ENCODE assay signal across 8 mouse cellular contexts in the genomic region with DNA sequence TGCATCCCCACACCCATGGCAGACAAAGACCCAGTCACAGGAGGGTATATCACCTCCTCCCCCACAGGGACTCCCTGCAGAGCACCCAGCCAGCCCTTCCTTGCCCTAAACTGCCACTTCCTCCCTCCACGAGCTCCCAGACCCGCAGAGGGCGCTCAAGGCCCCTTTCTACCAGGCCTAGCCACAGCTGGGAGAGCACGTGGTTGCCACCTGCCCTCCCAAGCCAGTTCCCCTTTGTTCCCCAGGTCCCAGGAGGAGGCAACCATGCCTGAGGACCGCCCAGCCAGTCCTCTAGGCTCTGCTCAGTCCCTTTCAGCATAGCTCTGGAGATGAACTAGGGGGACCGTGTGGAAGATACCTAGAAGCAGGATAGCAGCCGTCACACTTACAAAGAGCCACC. TPM values are rescaled to one million over a fixed set of nuclear protein-coding genes. Genes with fewer than 3 reads are reported as not detected.
DNase-seq lines count a peak whose midpoint lies in the region; ATAC-seq and TF ChIP-seq lines count a peak whose summit lies in the region.

No protein-coding gene starts in this region.

- peak overlapping the region; percentile 80 for H3K9ac ChIP-seq in MEL (ENCODE audit: control insufficient read depth, low read depth, low read length, poor library complexity, severe bottlenecking)
- H3K9ac ChIP-seq in forebrain, embryonic 15.5 days (replicated peaks): no peak overlapping the region
- H3K9ac ChIP-seq in lung, postnatal 0 days (replicated peaks; ENCODE audit: low read depth): no peak overlapping the region

- no peaks in the 10 kb centered on the region for H3K9me3 ChIP-seq in MEL (replicated peaks; ENCODE audit: insufficient read depth, low read length)
- H3K9me3 ChIP-seq in forebrain, embryonic 15.5 days: no peaks in the 10 kb centered on the region
- no peaks in the 10 kb centered on the region for H3K9me3 ChIP-seq in lung, postnatal 0 days (ENCODE audit: low read length)

- peak; percentile 97 for DNase-seq in MEL (ENCODE audit: low read depth, low spot score)
- DNase-seq in heart, postnatal 36 days: peak; percentile 84 to 91
- peak; percentile 94 for DNase-seq in layer of hippocampus, adult 9-11 months
- peak; percentile 90 for DNase-seq in lung, postnatal 0 days (ENCODE audit: low spot score)
- DNase-seq in right cerebral cortex, adult 2 months (ENCODE audit: low spot score in 2 of 2): peak; percentile 76
- DNase-seq in urinary bladder, postnatal 36 days (ENCODE audit: low spot score in 2 of 2): peak; percentile 84 to 88

- H3K27ac ChIP-seq in MEL (ENCODE audit: control insufficient read depth, low read depth, low read length): peak overlapping the region; percentile 75
- peak overlapping the region; percentile 9; the same call in 1 of the 2 replicates for H3K27ac ChIP-seq in bone marrow macrophage, adult 2 months (ENCODE audit: insufficient read depth, low read depth, low read length)
- peak overlapping the region; percentile 47 for H3K27ac ChIP-seq in forebrain, embryonic 15.5 days (replicated peaks)
- H3K27ac ChIP-seq in lung, postnatal 0 days (ENCODE audit: low read length): no peak overlapping the region

- intact Hi-C loops in heart, postnatal 36 days (cut with DNase I): no loop called here

- peaks cover 2% of the 10 kb centered on the region; the same call in 1 of the 2 replicates for H3K79me2 ChIP-seq in MEL (ENCODE audit: control insufficient read depth, insufficient read depth, low read length, poor library complexity)

- H3K4me1 ChIP-seq in MEL (ENCODE audit: control insufficient read depth in 1 of 2, insufficient read depth in 2 of 2, low read length in 2 of 2): peaks cover 10 to 44% of the 10 kb centered on the region in 2 experiments; a peak in 3 of 4 replicates
- H3K4me1 ChIP-seq in bone marrow macrophage, adult 2 months (ENCODE audit: control insufficient read depth, insufficient read depth, low read length): peaks cover 56% of the 10 kb centered on the region
- peaks cover 43% of the 10 kb centered on the region for H3K4me1 ChIP-seq in forebrain, embryonic 15.5 days
- H3K4me1 ChIP-seq in lung, postnatal 0 days (ENCODE audit: insufficient read depth, low read depth, low read length): peaks cover 15% of the 10 kb centered on the region; the same call in 1 of the 2 replicates

- 8% methylated on average over 7 of the region's 7 CpGs for WGBS in forebrain, embryonic 15.5 days
- 22% methylated on average over 7 of the region's 7 CpGs for WGBS in lung, postnatal 0 days

- peaks cover 0 to 16% of the 10 kb centered on the region in 2 experiments; a peak in 2 of 4 replicates for H3K36me3 ChIP-seq in MEL (ENCODE audit: control insufficient read depth in 1 of 2, insufficient read depth in 2 of 2, low read length in 2 of 2)
- no peaks in the 10 kb centered on the region for H3K36me3 ChIP-seq in forebrain, embryonic 15.5 days
- H3K36me3 ChIP-seq in lung, postnatal 0 days (ENCODE audit: insufficient read depth, low read length): no peaks in the 10 kb centered on the region

- H3K4me2 ChIP-seq in forebrain, embryonic 15.5 days (replicated peaks): no peak overlapping the region
- no peak overlapping the region for H3K4me2 ChIP-seq in lung, postnatal 0 days (replicated peaks; ENCODE audit: low read depth, low read length)

- no peaks in the 10 kb centered on the region for H3K27me3 ChIP-seq in MEL (ENCODE audit: control insufficient read depth in 1 of 2, insufficient read depth in 2 of 2, low read length in 2 of 2)
- no peaks in the 10 kb centered on the region for H3K27me3 ChIP-seq in forebrain, embryonic 15.5 days
- H3K27me3 ChIP-seq in lung, postnatal 0 days (replicated peaks; ENCODE audit: insufficient read depth, low read length): no peaks in the 10 kb centered on the region

- no peak overlapping the region for H3K4me3 ChIP-seq in MEL (ENCODE audit: control insufficient read depth in 1 of 2, insufficient read depth in 1 of 2, low read depth in 2 of 2, low read length in 2 of 2)
- no peak overlapping the region for H3K4me3 ChIP-seq in bone marrow macrophage, adult 2 months (ENCODE audit: insufficient read depth, low read length)
- H3K4me3 ChIP-seq in forebrain, embryonic 15.5 days: no peak overlapping the region
- H3K4me3 ChIP-seq in lung, postnatal 0 days (ENCODE audit: low read depth, low read length): no peak overlapping the region

- TF ChIP-seq CTCF in MEL (IDR thresholded peaks at IDR 0.05 in 2 of 3, conservative IDR thresholded peaks at IDR 0.05 in 1 of 3; ENCODE audit: control insufficient read depth in 1 of 3, insufficient read depth in 1 of 3, low read depth in 2 of 3, low read length in 3 of 3, poor library complexity in 1 of 3, severe bottlenecking in 1 of 3): peak; percentile 77 to 94 (median 91)
- TF ChIP-seq CTCF in bone marrow macrophage, adult 2 months (IDR thresholded peaks at IDR 0.05; ENCODE audit: low read depth, low read length): 0 out of 2 replicates have a peak, but pooled peaks have one; percentile 18
- TF ChIP-seq CTCF in lung, postnatal 0 days (IDR thresholded peaks at IDR 0.05): peak; percentile 90

- peak; percentile 49 to 83; a peak in 3 of 4 replicates for TF ChIP-seq EP300 in MEL (IDR thresholded peaks at IDR 0.05; ENCODE audit: low read depth in 1 of 2, low read length in 2 of 2)
- TF ChIP-seq EP300 in lung, postnatal 0 days (IDR thresholded peaks at IDR 0.05): no peak

- peak; percentile 38 for TF ChIP-seq RAD21 in MEL (IDR thresholded peaks at IDR 0.05; ENCODE audit: low read depth, low read length)

- peak; percentile 37 for ATAC-seq in forebrain, embryonic 15.5 days (replicated peaks)
- ATAC-seq in lung, postnatal 0 days: peak; percentile 69

- peak in 1 of 2 experiments; percentile 74; a peak in 2 of 4 replicates for TF ChIP-seq POLR2A in MEL (IDR thresholded peaks at IDR 0.05; ENCODE audit: control insufficient read depth in 1 of 2, insufficient read depth in 1 of 2, low read depth in 1 of 2, low read length in 2 of 2, poor library complexity in 1 of 2)
- TF ChIP-seq POLR2A in bone marrow macrophage, adult 2 months (IDR thresholded peaks at IDR 0.05; ENCODE audit: borderline replicate concordance, low read depth, low read length): no peak

TF ChIP-seq in MEL, 35 proteins besides CTCF, POLR2A, EP300 and RAD21 (continues in another document):
- TF ChIP-seq NRF1 (IDR thresholded peaks at IDR 0.05; ENCODE audit: insufficient read depth, low read depth, low read length, poor library complexity, severe bottlenecking): no peak
- TF ChIP-seq BHLHE40 (IDR thresholded peaks at IDR 0.05; ENCODE audit: borderline replicate concordance, low read depth, low read length): peak; percentile 86
- 0 out of 2 replicates have a peak, but pooled peaks have one; percentile 59 for TF ChIP-seq TBP (IDR thresholded peaks at IDR 0.05; ENCODE audit: low read depth, low read length)
- peak; percentile 94; the same call in 1 of the 2 replicates for TF ChIP-seq MAZ (IDR thresholded peaks at IDR 0.05; ENCODE audit: low read depth, low read length)
- TF ChIP-seq SMC3 (IDR thresholded peaks at IDR 0.05; ENCODE audit: low read depth, low read length): peak; percentile 74
- no peak for TF ChIP-seq GABPA (IDR thresholded peaks at IDR 0.05; ENCODE audit: low read depth, low read length)
- TF ChIP-seq POLR2AphosphoS2 (IDR thresholded peaks at IDR 0.05; ENCODE audit: low read length): peak; percentile 66; the same call in 1 of the 2 replicates
- no peak for TF ChIP-seq POLR2AphosphoS5 (IDR thresholded peaks at IDR 0.05; ENCODE audit: borderline replicate concordance, low read depth, low read length)
- TF ChIP-seq SIN3A (IDR thresholded peaks at IDR 0.05; ENCODE audit: low read length): peak; percentile 92
- TF ChIP-seq CHD1 (IDR thresholded peaks at IDR 0.05; ENCODE audit: low read depth, low read length): no peak
- no peak for TF ChIP-seq E2F4 (IDR thresholded peaks at IDR 0.05; ENCODE audit: borderline replicate concordance, low read depth, low read length)
- 0 out of 2 replicates have a peak, but pooled peaks have one; percentile 36 for TF ChIP-seq KAT2A (conservative IDR thresholded peaks at IDR 0.05; ENCODE audit: low read depth, low read length)
- TF ChIP-seq CHD2 (IDR thresholded peaks at IDR 0.05; ENCODE audit: low read length): peak; percentile 61
- TF ChIP-seq MEF2A (IDR thresholded peaks at IDR 0.05; ENCODE audit: extremely low read depth, insufficient replicate concordance, low read depth, low read length, poor library complexity, severe bottlenecking): no peak
- no peak for TF ChIP-seq MAFK (IDR thresholded peaks at IDR 0.05; ENCODE audit: borderline replicate concordance, low read depth, low read length)
- peak; percentile 27; the same call in 1 of the 2 replicates for TF ChIP-seq ZC3H11A (IDR thresholded peaks at IDR 0.05; ENCODE audit: low read depth, low read length)
- 0 out of 2 replicates have a peak, but pooled peaks have one; percentile 64 for TF ChIP-seq ZMIZ1 (IDR thresholded peaks at IDR 0.05; ENCODE audit: low read depth, low read length)
- peak; percentile 99 for TF ChIP-seq MXI1 (IDR thresholded peaks at IDR 0.05; ENCODE audit: low read depth, low read length)
- TF ChIP-seq ZKSCAN1 (IDR thresholded peaks at IDR 0.05; ENCODE audit: low read depth, low read length): no peak
- no peak for TF ChIP-seq TAL1 (IDR thresholded peaks at IDR 0.05; ENCODE audit: low read length)
- TF ChIP-seq GATA1 (IDR thresholded peaks at IDR 0.05; ENCODE audit: low read depth, low read length): no peak
- TF ChIP-seq MYC (IDR thresholded peaks at IDR 0.05; ENCODE audit: low read depth, low read length): peak; percentile 100
- 0 out of 2 replicates have a peak, but pooled peaks have one; percentile 29 for TF ChIP-seq RCOR1 (IDR thresholded peaks at IDR 0.05; ENCODE audit: low read depth, low read length)
- peak; percentile 91 for TF ChIP-seq TCF12 (IDR thresholded peaks at IDR 0.05; ENCODE audit: low read depth, low read length)
- no peak for TF ChIP-seq UBTF (IDR thresholded peaks at IDR 0.05; ENCODE audit: borderline replicate concordance, insufficient read depth, low read depth, low read length)
- TF ChIP-seq MYB (IDR thresholded peaks at IDR 0.05; ENCODE audit: low read depth, low read length): peak; percentile 85

RNA-seq across cellular contexts. Expression of a gene that starts 17.1 kb away (rescaled TPM):
- total RNA-seq in MEL (2012; rRNA removed): 3,309 and 3,407 TPM in 2 replicates
- polyA plus RNA-seq in MEL (2012; ENCODE audit: insufficient read depth in 1 of 2, insufficient read length in 2 of 2, low read depth in 1 of 2, low replicate concordance in 2 of 2, missing spikeins in 1 of 2): 1,000 to 10,000 TPM; 2,419 to 4,891 TPM
- polyA plus RNA-seq in bone marrow macrophage, adult 2 months (2012; ENCODE audit: insufficient read depth, insufficient read length, missing spikeins): 1,364 and 1,417 TPM in 2 replicates
- 2,368 and 2,448 TPM in 2 replicates for polyA plus RNA-seq in forebrain, embryonic 15.5 days (2015; fragmentation: Nextera tagmentation; extraction: Ambion mirVana)
- total RNA-seq in heart, postnatal 36 days (2021): 100 to 1,000 TPM; 202 to 234 TPM
- 1,264 and 1,361 TPM in 2 replicates for polyA plus RNA-seq in lung, postnatal 0 days (2015; fragmentation: Nextera tagmentation; extraction: Ambion mirVana)

Comparison
In these comparisons a context has a peak if more than half of its experiments do, and no peak if none do; other contexts are left out.
1. CTCF ChIP-seq: peak in every context shown above with its lines; median percentile 91 in MEL; 90 in lung, postnatal 0 days; 18 in bone marrow macrophage, adult 2 months.